Mouse (Mus musculus): ENCODE measurements at regions not wholly inside any gene's neighbourhood (a gene's known extent, or its start where the extent isn't known, plus 50 kb on each side); places are given as distances from the start of the nearest gene placed in this dataset.

- no peak for DNase-seq
Measured at GRCm38 (mm10) chr6:145310601-145311000, 60.6 kb upstream of the Kras start.

- DNase-seq: no peak
Measured at GRCm38 (mm10) chr6:145309025-145309424, 59.0 kb upstream of the Kras start.

- no peak for DNase-seq
Measured at GRCm38 (mm10) chr6:145307237-145307636, 57.2 kb upstream of the Kras start.

GRCm38 (mm10) chr6:145306331-145307124, 56.5 kb upstream of the Kras start:
- no peak for DNase-seq

GRCm38 (mm10) chr6:145305669-145306068, 55.6 kb upstream of the Kras start:
- no peak for DNase-seq

- DNase-seq: peak; percentile 62 to 71
Measured at GRCm38 (mm10) chr6:145303641-145304070, 53.6 kb upstream of the Kras start.

GRCm38 (mm10) chr6:145302907-145303640, 53.0 kb upstream of the Kras start:
- DNase-seq: no peak

- no peak for DNase-seq
Measured at GRCm38 (mm10) chr6:145302105-145302504, 52.1 kb upstream of the Kras start.

GRCm38 (mm10) chr6:145300266-145300858, 50.3 kb upstream of the Kras start:
- DNase-seq: no peak
